Mouse (Mus musculus): ENCODE data around the gene Lin52. TPM values are rescaled to one million over a fixed set of nuclear protein-coding genes. Genes with fewer than 3 reads are reported as not detected.

The Lin52 gene
- polyA plus RNA-seq, 1 experiment from 2014 or later: 36.1 TPM

GRCm38 (mm10) chr12:84450351-84450717, 888 bp upstream of the Lin52 start:
- no peak overlapping the region for H3K27ac ChIP-seq (replicated peaks; ENCODE audit: low read depth, low read length)
- peak overlapping the region; percentile 91 for H3K4me2 ChIP-seq (ENCODE audit: low read depth, low read length)
- no peak; the same call in 1 of the 2 replicates for ATAC-seq (replicated peaks; ENCODE audit: insufficient number of reproducible peaks, low FRiP score, low TSS enrichment, low read depth)
- H3K9me3 ChIP-seq (replicated peaks; ENCODE audit: control insufficient read depth, low read length): no peaks in the 10 kb centered on the region
- no peaks in the 10 kb centered on the region for H3K27me3 ChIP-seq (ENCODE audit: control insufficient read depth, insufficient read depth, low read length)
- H3K9ac ChIP-seq (replicated peaks; ENCODE audit: low read length): peak overlapping the region; percentile 37
- peak overlapping the region; percentile 60 for H3K4me3 ChIP-seq (ENCODE audit: low read depth, low read length)
- 1% methylated on average over 6 of the region's 6 CpGs for WGBS
- H3K36me3 ChIP-seq (replicated peaks; ENCODE audit: control insufficient read depth, insufficient read depth, low read depth, low read length): no peaks in the 10 kb centered on the region
- DNase-seq (ENCODE audit: low spot score): no peak
- H3K4me1 ChIP-seq (ENCODE audit: control insufficient read depth, insufficient read depth, low read length): no peaks in the 10 kb centered on the region

DNA sequence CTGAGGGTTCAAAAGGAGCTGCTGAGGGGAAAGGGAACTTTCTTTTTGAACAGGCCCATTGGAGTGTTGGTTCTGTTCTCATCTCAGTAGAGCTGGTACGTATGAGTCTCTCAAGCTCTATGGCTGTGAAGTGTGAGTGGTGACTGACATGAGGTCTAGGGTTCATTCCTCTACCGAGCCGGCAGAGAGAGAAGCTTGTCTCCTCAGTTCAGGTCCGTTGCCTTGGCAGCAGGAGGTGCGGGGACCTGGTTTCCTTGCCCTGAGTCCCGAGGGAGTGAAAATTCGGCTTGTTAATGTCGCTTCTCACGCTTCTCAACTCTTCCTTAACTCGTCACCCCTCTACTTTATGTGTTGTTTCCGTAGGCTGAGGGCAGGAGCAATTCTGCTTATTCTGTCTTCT, 579 bp downstream of the Lin52 start:
- peak overlapping the region; percentile 85 for H3K4me2 ChIP-seq (ENCODE audit: low read depth, low read length)
- no peak for DNase-seq (ENCODE audit: low spot score)
- no peaks in the 10 kb centered on the region for H3K4me1 ChIP-seq (ENCODE audit: control insufficient read depth, insufficient read depth, low read length)
- no peaks in the 10 kb centered on the region for H3K27me3 ChIP-seq (ENCODE audit: control insufficient read depth, insufficient read depth, low read length)
- no peaks in the 10 kb centered on the region for H3K9me3 ChIP-seq (replicated peaks; ENCODE audit: control insufficient read depth, low read length)
- H3K4me3 ChIP-seq (ENCODE audit: low read depth, low read length): peak overlapping the region; percentile 60
- peak overlapping the region; percentile 63 for H3K9ac ChIP-seq (replicated peaks; ENCODE audit: low read length)
- ATAC-seq (replicated peaks; ENCODE audit: insufficient number of reproducible peaks, low FRiP score, low TSS enrichment, low read depth): no peak
- H3K36me3 ChIP-seq (replicated peaks; ENCODE audit: control insufficient read depth, insufficient read depth, low read depth, low read length): no peaks in the 10 kb centered on the region
- no peak overlapping the region for H3K27ac ChIP-seq (replicated peaks; ENCODE audit: low read depth, low read length)
- 2% methylated on average over 11 of the region's 11 CpGs for WGBS

DNA sequence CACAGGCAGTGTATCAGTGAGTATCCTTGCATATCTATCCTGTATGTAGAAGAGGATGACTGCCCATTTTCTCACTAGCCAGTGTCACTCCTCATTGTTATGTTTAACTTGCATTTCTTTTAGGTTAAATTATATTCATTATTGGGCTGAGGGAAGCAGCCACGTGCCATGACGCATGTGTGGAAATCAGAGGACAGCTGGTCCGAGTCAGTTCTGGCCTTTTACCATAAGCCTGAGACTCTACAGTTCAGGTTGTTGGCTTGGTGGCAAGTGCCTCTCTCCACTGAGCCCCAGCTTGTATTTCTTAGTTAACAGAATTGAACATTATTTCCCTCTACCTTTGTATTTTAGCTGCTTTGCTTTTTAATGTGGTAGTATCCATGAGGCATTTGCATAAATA, 5.7 kb downstream of the Lin52 start:
- Histone ChIP-seq H3K27me3 (ENCODE audit: control insufficient read depth, insufficient read depth, low read length) (no peaks in the 10 kb centered on the region), H3K4me3 (ENCODE audit: low read depth, low read length) (no peak overlapping the region), H3K9ac (replicated peaks; ENCODE audit: low read length) (no peak overlapping the region), H3K9me3 (replicated peaks; ENCODE audit: control insufficient read depth, low read length) (no peaks in the 10 kb centered on the region), H3K36me3 (replicated peaks; ENCODE audit: control insufficient read depth, insufficient read depth, low read depth, low read length) (no peaks in the 10 kb centered on the region), H3K4me1 (ENCODE audit: control insufficient read depth, insufficient read depth, low read length) (no peaks in the 10 kb centered on the region), H3K27ac (replicated peaks; ENCODE audit: low read depth, low read length) (no peak overlapping the region), H3K4me2 (ENCODE audit: low read depth, low read length) (no peak overlapping the region)
- WGBS: 94% methylated on average over 3 of the region's 3 CpGs
- no peak for ATAC-seq (replicated peaks; ENCODE audit: insufficient number of reproducible peaks, low FRiP score, low TSS enrichment, low read depth)
- no peak for DNase-seq (ENCODE audit: low spot score)

DNA sequence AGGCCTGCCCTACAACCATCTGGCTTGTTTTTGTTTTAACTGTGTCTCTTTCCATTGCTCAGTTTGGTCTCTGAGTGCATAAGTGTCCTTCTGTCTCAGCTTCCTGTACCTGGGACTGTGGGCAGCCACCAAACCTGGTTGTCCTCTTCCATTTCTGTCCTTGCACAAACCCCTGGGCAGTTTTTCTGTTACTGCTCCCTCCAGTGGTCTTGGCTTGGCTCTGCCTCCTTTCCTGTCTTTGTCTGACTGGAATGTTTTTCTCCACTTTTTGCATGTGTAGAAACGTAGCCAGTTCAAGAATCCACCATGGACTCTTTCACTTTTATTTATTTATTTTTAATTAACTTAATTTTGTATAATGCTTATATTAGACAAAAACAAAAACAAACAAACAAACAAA, 8.6 kb downstream of the Lin52 start:
- WGBS: 65% methylated on average over 1 of the region's 1 CpGs
- H3K4me3 ChIP-seq (ENCODE audit: low read depth, low read length): no peak overlapping the region
- no peak overlapping the region for H3K27ac ChIP-seq (replicated peaks; ENCODE audit: low read depth, low read length)
- H3K4me2 ChIP-seq (ENCODE audit: low read depth, low read length): no peak overlapping the region
- no peak for ATAC-seq (replicated peaks; ENCODE audit: insufficient number of reproducible peaks, low FRiP score, low TSS enrichment, low read depth)
- H3K27me3 ChIP-seq (ENCODE audit: control insufficient read depth, insufficient read depth, low read length): no peaks in the 10 kb centered on the region
- H3K4me1 ChIP-seq (ENCODE audit: control insufficient read depth, insufficient read depth, low read length): no peaks in the 10 kb centered on the region
- DNase-seq (ENCODE audit: low spot score): peak; percentile 6
- 0 out of 2 replicates have a peak, but pooled peaks cover 2% of the 10 kb centered on the region for H3K36me3 ChIP-seq (replicated peaks; ENCODE audit: control insufficient read depth, insufficient read depth, low read depth, low read length)
- no peak overlapping the region for H3K9ac ChIP-seq (replicated peaks; ENCODE audit: low read length)
- H3K9me3 ChIP-seq (replicated peaks; ENCODE audit: control insufficient read depth, low read length): no peaks in the 10 kb centered on the region

GRCm38 (mm10) chr12:84461416-84461815, 10.2 kb downstream of the Lin52 start:
- Histone ChIP-seq H3K4me2 (ENCODE audit: low read depth, low read length) (no peak overlapping the region), H3K9me3 (replicated peaks; ENCODE audit: control insufficient read depth, low read length) (no peaks in the 10 kb centered on the region), H3K4me3 (ENCODE audit: low read depth, low read length) (no peak overlapping the region), H3K36me3 (replicated peaks; ENCODE audit: control insufficient read depth, insufficient read depth, low read depth, low read length) (0 out of 2 replicates have a peak, but pooled peaks cover 2% of the 10 kb centered on the region), H3K27ac (replicated peaks; ENCODE audit: low read depth, low read length) (no peak overlapping the region), H3K9ac (replicated peaks; ENCODE audit: low read length) (no peak overlapping the region), H3K27me3 (ENCODE audit: control insufficient read depth, insufficient read depth, low read length) (no peaks in the 10 kb centered on the region), H3K4me1 (ENCODE audit: control insufficient read depth, insufficient read depth, low read length) (no peaks in the 10 kb centered on the region)
- no peak for DNase-seq (ENCODE audit: low spot score)
- ATAC-seq (replicated peaks; ENCODE audit: insufficient number of reproducible peaks, low FRiP score, low TSS enrichment, low read depth): no peak
- WGBS: 93% methylated on average over 5 of the region's 5 CpGs

GRCm38 (mm10) chr12:84462856-84463255, 11.6 kb downstream of the Lin52 start:
- H3K4me3 ChIP-seq (ENCODE audit: low read depth, low read length): no peak overlapping the region
- DNase-seq (ENCODE audit: low spot score) (no peak), ATAC-seq (replicated peaks; ENCODE audit: insufficient number of reproducible peaks, low FRiP score, low TSS enrichment, low read depth) (no peak)
- no peak overlapping the region for H3K9ac ChIP-seq (replicated peaks; ENCODE audit: low read length)
- H3K4me1 ChIP-seq (ENCODE audit: control insufficient read depth, insufficient read depth, low read length): no peaks in the 10 kb centered on the region
- no peak overlapping the region for H3K27ac ChIP-seq (replicated peaks; ENCODE audit: low read depth, low read length)
- H3K27me3 ChIP-seq (ENCODE audit: control insufficient read depth, insufficient read depth, low read length): no peaks in the 10 kb centered on the region
- WGBS: 82% methylated on average over 3 of the region's 3 CpGs
- no peaks in the 10 kb centered on the region for H3K9me3 ChIP-seq (replicated peaks; ENCODE audit: control insufficient read depth, low read length)
- no peak overlapping the region for H3K4me2 ChIP-seq (ENCODE audit: low read depth, low read length)
- H3K36me3 ChIP-seq (replicated peaks; ENCODE audit: control insufficient read depth, insufficient read depth, low read depth, low read length): 0 out of 2 replicates have a peak, but pooled peaks cover 2% of the 10 kb centered on the region

DNA sequence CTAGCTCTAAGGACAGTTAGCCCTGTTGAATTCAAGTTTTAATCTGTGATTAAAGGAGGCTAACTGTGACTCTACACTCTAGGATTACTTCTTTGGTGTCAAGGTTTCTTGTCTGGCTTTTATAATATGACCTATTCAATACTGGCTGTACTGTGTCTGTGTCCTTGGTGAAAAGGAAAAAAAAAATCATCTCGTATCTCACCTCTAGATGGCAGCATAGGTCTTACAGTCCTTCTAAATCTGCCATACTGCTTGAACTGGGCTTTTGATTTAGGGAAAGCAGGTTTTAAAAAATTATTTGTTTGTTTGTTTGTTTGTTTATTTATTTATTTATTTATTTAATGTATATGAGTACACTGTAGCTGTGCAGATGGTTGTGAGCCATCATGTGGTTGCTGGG, 17.5 kb downstream of the Lin52 start:
- WGBS: 0% methylated on average over 1 of the region's 1 CpGs
- H3K4me2 ChIP-seq (ENCODE audit: low read depth, low read length): no peak overlapping the region

DNA sequence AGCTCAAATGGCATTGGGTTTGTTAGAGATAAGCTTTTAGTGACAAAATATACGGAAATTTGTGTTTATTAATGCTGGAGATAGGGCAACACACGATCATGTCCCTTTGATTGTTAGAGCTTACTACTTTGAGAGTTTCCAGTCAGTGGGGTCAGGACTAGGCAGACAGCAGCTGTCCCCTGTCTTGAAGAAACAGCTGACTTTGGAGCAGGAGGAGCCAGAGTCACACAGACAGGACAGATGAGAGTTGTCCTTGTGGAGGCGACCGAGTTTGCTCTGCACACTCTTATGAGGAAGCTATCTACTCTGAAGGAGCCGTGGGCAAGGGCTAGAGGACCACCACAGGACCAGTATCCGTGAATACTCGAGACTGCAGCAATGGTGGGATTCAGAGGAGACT, 27.7 kb downstream of the Lin52 start:
- WGBS: 93% methylated on average over 7 of the region's 7 CpGs
- no peak overlapping the region for H3K9ac ChIP-seq (replicated peaks; ENCODE audit: low read length)
- no peaks in the 10 kb centered on the region for H3K4me1 ChIP-seq (ENCODE audit: control insufficient read depth, insufficient read depth, low read length)
- no peaks in the 10 kb centered on the region for H3K27me3 ChIP-seq (ENCODE audit: control insufficient read depth, insufficient read depth, low read length)
- ATAC-seq (replicated peaks; ENCODE audit: insufficient number of reproducible peaks, low FRiP score, low TSS enrichment, low read depth) (no peak), DNase-seq (ENCODE audit: low spot score) (no peak)
- H3K4me2 ChIP-seq (ENCODE audit: low read depth, low read length): no peak overlapping the region
- no peak overlapping the region for H3K27ac ChIP-seq (replicated peaks; ENCODE audit: low read depth, low read length)
- no peaks in the 10 kb centered on the region; the same call in 1 of the 2 replicates for H3K36me3 ChIP-seq (replicated peaks; ENCODE audit: control insufficient read depth, insufficient read depth, low read depth, low read length)
- no peak overlapping the region for H3K4me3 ChIP-seq (ENCODE audit: low read depth, low read length)
- no peaks in the 10 kb centered on the region for H3K9me3 ChIP-seq (replicated peaks; ENCODE audit: control insufficient read depth, low read length)

More for the DNA sequence above, 17.5 kb downstream of the Lin52 start:
- H3K27ac ChIP-seq (replicated peaks; ENCODE audit: low read depth, low read length): no peak overlapping the region
- DNase-seq (ENCODE audit: low spot score): peak; percentile 78
- H3K4me1 ChIP-seq (ENCODE audit: control insufficient read depth, insufficient read depth, low read length): no peaks in the 10 kb centered on the region
- ATAC-seq (replicated peaks; ENCODE audit: insufficient number of reproducible peaks, low FRiP score, low TSS enrichment, low read depth): no peak
- H3K27me3 ChIP-seq (ENCODE audit: control insufficient read depth, insufficient read depth, low read length): no peaks in the 10 kb centered on the region
- H3K9me3 ChIP-seq (replicated peaks; ENCODE audit: control insufficient read depth, low read length): no peaks in the 10 kb centered on the region
- H3K36me3 ChIP-seq (replicated peaks; ENCODE audit: control insufficient read depth, insufficient read depth, low read depth, low read length): no peaks in the 10 kb centered on the region
- no peak overlapping the region for H3K9ac ChIP-seq (replicated peaks; ENCODE audit: low read length)
- H3K4me3 ChIP-seq (ENCODE audit: low read depth, low read length): no peak overlapping the region

All from embryonic facial prominence, embryonic 11.5 days (tissue).